Mouse (Mus musculus) brain, embryonic 18.5 days (tissue): ENCODE data around the gene Pecr.
"Not testable (repeated sequence)": the region's sequence is repeated elsewhere in the genome, so short reads cannot be mapped to it uniquely, and the experiment has no call there.

Experiments used
- DNase-seq: peaks from one replicate; pipeline ENCODE4 v3.0.0-alpha.2; 2012; ENCODE audit warnings: low read depth, low spot score

Pecr gene

DNA sequence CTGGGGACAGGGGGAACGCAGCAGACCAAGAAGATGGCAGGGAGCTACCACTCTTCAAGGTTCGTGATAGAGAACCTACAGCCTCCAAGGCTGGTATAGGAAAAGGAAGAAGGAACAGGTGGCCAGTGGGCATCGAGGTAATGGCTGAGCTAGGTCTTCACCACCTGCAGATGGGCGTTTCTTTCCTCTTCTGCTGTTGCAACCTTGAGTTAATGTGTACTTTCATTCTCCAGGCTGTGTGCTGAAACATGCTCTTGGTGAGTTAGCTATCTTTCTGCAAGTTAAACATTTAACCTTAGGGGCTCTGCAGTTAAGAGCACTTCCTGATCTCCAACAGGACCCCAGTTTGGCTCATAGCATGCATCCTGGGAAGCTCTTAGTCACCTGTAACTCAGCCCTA lies 3.8 kb upstream of the Pecr start:
- no peak for DNase-seq

DNA sequence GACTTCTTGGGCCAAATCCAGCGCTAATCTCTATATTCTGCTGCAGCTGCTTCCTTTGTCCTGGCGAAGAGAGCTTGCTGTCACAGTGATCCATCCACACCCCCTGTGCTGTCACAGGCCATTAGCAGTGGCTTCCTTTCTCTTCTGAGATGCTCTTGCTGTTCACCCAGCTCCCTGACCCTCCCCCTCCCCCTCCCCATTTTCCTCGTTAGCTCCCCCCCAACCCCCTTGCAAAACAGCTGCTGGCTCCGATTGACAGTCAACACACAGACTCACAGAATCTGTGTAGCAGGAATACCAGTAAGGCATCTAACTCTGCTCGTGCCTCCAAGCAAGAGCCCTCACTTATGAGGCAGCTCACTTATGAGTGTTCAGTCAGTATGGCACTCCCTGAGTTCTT lies 2.8 kb upstream of the Pecr start:
- DNase-seq = no peak

DNA sequence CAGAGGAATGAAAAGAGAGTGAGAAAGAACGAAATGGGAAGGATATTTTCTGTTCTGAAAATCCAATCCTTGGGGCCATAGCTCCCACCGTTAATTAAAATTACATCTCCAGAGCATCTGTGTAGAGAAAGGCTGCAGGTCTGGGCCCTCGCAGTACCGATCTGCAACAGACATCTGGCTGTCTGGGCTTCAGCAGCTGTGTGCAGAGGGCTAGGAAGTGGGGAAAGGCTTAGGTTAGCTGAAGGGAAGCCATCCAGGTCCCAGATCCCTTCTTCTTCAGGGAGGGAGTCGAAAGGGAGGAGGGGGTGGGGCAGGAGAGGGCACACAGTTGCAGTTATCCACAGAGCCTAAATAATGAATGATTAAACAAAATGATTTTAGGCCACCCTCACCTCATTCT lies 425 bp upstream of the Pecr start:
- DNase-seq = no peak

DNA sequence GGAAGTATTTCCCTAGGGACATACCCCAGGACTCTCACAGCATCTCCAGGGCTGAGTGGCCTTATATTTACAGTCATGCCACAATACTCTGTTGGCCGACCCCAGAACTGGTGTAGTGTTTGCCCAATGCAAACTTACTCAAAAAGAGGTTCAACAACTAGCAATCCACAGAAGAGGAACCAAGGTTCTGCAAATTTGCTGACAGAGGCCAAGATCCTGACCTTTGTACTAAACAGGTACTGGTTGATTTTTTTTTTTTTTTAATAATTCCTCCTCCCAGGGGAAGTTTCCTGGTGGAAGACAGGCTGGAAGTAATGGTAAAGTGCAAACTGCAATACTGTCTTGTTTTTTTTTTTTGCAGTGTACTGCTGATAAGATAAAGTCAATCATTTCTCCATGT lies 1.5 kb downstream of the Pecr start:
- no peak for DNase-seq

DNA sequence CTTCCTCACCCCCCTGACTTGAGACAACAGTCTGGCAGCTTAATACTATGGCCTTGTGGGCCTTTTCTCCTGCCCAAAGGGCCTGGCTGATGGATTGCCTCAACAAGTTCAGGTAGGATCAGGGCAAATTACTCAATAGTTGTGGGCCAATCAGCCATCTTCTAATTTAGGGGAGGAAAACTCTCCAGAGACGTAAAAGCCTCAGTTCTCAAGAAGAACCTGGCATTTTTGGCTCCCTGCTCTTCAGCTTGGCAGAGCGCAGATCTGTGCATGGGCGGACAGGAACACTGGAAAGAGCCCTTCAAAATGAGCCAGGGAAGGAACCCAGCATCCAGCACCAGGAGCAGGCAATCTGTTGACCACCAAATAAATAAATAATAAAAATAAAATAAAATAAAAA lies 6.0 kb downstream of the Pecr start:
- no peak for DNase-seq

DNA sequence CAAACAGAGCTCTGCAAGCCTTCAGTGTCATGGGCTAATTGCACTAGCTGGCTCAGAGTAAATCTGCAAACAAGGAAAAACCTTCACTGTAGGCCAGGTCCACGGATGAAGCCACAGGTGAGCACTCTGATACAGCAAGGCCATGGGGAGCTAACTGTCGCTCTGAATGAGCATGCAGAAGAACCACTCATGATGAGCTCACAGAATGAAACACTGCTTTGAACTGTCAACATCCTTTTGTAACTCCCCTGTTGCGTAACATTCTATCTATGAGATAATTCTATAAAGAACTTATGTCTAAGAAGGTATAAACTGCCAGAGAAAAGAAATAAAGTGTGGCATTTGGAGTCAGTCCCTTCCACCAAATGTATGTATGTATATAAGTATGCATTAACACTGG lies 21.0 kb downstream of the Pecr start:
- no peak for DNase-seq

DNA sequence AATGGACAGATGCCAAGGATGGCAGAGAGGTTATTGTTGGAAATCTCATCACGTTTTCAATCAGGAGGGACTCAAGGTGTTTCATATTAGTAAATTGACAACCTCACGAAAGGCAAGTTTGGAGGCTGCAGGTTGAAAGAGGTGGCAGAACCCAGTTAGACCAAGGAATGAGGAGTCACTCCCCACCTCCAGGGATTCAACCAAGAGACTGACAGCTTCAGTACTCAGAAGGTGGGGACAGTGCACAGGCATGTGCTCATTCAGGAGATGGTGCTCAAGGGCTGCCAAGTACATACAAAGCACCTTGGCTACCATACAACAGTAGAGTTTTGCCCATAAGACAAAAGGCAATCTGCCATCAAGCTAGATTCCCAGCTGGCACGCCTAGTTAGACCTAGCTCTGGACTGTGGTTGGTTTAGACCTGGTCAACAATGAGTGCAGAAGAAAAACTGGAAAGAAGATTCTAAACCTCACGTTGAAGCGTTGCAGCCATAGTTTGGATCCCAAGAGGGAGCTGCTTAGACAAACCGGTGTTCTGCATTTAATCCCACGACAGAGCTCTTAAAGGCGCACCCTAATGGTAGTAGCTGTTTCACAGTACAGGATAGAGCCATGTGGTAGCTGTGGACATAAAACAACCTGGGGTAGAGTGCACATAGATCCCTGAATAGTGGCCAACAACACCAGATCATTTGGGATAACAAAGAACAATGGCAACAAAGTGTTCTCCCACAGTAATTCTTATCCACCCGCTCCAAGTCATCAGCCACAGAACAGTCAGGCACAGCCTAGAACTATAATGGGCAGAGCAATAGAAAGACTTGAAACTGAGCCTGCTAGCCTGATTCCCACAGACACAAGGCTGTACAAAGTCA lies 27.5 kb downstream of the Pecr start:
- no peak for DNase-seq

DNA sequence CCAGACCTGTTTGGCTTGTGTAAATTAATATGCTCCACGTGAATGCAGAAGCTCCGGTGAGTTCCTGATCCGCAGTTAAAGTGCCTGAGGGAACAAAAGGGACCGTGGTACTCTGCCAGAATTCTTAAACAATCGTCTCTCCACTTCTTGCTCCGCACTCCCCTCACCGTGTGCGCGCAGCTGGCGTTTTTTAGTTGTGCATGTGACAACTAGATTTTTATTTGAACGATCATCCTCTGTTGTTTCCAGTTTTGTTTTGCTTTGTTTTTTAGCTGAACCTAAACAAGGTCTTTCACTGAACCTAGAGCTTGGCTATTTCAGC lies 28.3 kb downstream of the Pecr start:
- no peak for DNase-seq

DNA sequence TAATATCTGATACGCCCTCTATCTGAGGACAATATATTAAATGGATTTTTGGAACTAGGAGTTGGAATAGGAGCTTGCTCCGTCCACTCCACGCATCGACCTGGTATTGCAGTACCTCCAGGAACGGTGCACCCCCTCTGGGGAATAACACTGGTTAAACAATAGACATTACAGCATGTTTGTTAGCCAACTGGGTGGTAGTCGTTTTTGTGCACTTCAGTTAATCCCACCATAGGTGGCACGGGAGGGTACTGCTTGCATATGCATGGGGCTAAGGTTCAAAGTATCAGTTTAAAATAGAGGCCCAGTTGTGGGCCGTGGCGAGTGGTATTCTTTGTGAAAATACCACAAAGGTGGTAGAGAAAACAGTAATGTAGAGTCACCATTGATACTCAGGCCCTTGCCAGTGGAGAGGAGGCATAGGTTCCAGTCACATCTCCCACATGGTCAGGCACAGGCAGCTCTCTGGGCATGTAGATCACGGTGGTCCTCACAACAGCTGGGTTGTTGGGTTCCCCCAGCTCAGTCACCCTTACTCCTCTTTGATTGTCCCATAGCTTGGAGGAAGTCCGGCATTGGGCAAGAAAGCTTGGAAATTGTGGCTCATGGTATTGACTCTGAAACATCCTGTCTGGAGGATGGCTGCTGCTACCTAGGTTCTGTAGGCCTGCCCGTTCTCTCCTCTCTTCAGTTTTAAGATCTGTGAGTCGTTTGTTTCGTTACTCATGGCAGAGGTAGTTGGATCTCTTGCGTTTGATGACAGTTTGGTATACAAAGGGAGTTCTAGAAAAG lies 28.9 kb downstream of the Pecr start:
- peak; percentile 66 for DNase-seq

DNA sequence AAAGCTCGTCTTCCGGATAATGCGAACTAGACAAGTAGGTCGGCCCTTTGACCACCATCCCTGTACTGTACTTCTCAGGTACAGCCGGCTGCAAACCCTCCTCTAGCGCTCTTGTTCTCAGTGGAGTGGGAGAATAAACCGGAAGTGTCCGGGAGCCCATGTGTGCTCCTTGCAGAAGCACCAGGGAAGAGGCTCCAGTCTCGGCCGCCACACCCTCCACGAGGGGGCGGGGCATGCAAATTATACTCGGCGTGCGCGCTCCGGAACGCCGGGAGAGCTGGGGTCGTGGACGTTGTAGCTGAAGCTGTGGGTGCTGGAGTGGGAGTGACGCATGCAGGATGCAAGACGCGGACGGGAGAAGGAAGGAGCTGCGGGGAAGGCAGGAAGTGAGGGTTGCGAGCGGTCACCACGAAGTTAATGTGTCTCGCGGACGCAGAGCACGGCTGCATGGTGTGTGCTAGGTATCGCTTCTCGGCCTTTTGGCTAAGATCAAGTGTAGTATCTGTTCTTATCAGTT lies 29.5 kb downstream of the Pecr start:
- peak; percentile 80 for DNase-seq

DNA sequence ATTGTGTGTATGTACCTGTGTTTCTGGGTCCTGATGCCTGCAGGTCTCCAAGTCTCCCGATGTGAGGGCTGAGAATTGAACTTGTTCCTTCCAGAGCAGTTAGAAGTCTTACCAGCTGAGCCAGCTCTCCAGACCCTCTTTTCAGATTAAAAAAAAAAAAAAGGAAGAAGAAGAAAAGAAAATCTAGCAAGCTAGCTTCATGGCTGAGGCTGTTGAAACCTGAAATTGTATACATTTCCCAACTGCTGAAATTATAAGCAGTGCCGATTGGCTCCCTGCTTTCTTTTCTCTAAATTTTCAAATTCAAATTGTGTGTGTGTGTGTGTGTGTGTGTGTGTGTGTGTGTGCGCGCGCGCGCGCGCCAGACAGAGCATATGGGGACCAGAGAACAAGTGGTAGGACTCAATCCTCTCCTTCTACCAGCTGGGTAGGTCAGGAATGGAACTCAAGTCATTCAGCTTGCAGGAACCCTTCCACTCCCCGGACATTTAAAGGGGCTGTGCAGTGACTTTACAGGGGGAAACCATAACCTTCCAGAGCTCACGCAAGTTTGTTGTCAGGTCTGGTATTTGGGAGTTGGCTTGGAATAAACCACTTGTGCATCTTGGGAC lies 30.1 kb downstream of the Pecr start:
- DNase-seq = no peak

DNA sequence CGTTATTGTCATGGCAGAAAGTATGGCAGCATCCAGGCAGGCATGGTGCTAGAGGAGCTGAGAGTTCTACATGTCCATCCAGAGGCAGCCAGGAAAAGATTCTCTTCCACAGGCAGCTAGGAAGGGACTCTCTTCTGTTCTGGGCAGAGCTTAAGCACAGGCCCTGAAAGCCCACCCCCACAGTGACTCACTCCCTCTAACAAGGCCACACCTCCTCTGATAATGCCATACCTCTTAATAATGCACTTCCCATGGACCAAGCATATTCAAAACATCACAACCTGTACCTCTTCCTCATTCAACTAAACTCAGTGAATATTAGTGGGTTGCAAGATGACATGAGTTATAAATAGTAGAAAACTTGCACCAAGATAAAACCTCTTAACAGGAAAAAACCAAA lies 32.3 kb downstream of the Pecr start:
- no peak for DNase-seq

DNA sequence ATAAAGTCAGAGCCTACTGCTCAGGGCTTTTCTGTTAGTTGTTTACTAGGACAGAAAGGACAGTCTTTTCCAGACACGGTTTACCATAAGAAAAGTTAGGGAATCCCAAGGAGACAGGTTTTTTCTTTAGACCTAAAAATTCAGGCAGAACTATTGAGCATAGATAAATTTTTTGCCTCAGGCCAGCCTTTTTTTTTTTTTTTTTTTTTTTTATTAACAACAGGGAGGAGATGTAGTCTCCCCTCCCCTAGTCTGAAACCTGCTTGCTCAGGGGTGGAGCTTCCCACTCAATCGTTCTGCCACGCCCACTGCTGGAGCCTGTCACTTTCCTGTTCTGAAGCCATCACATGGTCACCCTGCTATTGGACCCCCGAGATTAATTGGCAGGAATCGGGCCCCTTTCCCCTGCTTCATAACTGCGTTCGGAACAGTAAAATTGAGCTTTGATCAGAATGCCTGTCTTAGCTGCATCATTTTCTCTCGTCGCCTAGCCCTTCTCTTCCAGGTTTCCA lies 35.8 kb downstream of the Pecr start:
- DNase-seq = not testable (repeated sequence)

DNA sequence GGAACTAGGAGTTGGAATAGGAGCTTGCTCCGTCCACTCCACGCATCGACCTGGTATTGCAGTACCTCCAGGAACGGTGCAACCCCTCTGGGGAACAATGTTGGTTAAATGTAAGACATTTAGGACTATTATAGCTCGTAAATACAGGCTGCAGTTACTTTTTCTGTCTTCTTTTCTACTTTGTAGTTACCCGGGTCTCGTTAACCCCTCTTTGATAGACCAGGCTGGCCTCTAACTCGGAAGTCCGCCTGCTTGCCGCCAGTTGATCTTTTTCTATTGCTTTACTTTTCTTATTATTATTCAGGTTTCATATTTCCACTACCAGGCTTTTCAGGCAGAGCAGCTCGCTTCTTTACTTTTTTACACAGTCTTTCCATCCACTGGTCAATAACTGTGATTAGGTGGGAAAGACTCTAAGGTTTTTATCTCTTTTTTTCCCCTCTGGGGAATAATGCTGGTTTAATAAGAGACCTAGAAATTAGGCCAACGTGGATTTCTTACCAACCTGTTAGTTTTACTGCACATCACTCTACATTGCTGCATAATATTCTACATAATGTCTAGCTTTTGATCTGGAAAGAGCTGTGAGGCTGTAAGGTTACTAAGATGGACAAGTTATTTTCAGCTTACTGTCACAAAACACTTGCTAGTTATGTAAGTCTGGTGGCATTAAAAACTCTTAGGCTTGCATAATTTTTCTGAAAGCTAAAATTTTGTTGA lies 39.6 kb downstream of the Pecr start:
- no peak for DNase-seq

DNA sequence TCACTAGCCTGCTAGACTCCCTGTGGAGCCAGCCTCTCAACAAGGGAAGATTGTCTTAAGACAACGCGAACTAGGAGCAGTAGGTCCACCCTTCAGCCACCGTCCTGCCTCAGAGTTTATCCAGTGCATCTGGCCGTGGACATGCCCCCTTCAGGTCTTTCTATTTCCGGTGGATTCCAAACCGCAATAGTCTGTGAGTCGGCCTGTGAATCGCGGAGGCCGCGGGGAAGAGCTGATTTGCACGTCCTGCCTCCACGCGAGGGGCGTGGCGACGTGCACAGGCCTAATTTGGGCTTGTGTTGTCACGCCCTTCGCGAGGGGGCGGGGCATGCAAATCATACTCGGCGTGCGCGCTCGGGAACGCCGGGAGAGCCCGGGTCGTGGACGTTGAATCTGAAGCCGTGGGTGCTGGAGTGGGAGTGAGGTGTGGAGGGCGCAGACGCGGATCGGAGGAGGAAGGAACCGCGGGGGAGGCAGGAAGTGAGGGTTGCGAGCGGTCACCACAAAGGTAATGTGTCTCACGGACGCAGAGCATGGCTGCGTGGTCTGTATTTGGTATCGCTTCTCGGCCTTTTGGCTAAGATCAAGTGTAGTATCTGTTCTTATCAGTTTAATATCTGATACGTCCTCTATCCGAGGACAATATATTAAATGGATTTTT lies 40.3 kb downstream of the Pecr start:
- DNase-seq = peak; percentile 92

DNA sequence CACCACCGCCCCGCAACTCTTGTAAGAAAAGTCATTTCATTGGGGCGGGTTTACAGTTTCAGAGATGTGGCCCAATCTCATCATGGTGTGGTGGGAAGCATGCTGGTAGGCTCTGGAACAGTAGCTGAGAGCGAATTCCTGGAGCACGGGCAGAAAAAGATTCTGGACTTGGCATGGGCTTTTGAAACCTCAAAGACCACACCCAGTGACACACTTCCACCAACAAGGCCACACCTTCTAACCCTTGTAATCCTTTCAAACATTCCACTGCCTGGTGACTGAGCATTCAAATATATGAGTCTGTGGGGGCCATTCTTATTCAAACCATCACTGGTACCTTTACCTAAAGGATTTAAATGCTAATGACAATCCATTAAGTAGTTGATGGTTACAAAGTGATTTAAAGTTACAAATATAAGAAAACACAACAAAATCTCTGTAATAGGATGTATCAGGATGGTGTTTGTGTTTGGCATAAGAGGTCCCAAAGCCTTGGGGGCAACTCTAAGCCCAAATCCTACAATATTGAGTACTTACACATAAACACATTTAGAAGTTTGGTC lies 41.5 kb downstream of the Pecr start:
- DNase-seq = no peak

DNA sequence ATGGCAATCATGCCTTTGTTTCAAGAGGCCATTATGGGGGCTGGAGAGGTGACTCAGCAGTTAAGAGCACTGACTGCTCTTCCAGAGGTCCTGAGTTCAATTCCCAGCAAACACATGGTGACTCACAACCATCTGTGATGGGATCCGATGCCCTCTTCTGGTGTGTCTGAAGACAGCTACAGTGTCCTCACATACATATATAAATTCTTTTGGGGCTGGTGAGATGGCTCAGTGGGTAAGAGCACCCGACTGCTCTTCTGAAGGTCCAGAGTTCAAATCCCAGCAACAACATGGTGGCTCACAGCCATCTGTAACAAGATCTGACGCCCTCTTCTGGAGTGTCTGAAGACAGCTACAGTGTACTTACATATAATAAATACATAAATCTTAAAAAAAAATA lies 45.0 kb downstream of the Pecr start:
- DNase-seq = not testable (repeated sequence)

DNA sequence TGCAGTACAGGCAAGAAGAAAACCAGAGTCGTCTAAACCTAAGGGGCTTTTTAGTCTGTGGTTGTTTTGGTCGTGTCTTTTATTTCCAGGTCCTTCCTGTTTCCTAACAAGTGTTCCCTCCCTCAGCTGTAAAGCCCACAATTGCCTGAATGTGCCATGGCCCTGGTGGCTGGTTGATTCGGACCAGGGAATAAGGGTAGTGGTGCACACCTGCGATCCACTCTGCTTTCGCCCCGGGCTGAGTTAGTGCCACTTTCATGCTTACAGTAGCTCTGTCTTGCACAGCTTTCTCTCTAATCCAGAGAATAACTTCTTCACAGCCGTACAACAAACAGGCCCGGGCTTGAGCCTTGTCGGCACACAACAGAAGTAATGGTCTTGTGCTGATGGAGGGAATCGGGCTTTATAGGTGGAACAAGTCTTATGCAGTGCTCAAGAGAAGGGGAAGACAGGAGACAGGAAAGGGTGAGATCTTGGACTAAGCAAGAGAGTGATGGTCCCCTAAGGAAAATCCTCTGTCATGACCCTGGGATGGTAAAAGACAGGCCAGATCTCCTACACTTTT lies 46.0 kb downstream of the Pecr start:
- no peak for DNase-seq

DNA sequence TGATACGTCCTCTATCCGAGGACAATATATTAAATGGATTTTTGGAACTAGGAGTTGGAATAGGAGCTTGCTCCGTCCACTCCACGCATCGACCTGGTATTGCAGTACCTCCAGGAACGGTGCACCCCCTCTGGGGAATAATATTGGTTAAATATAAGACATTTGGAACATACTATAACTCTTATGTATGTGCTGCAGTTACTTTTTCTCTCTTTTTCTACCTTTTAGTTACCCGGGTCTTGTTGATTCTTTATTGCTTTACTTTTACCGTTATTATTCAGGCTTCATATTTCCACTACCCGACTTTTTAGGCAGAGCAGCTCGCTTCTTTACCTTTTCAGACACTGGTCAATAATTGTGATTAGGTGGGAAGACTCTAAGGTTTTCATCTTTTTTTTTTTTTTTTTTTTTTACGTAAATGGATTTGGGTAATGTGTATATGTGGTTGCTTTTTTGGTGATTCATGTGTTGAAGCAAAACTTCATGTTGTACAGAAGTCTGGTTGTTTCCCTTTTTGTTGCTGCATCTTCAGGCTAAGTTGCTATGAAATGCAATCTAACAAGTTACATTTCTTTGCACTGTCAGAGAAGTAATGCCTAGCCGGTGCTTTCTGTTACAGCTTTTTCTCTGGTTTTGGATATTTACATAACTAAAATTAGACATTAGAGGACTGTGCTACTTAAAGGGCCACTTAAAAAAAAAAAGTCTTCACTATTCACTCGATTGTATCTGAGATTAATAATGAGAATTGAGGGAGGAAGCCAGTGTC lies 46.9 kb downstream of the Pecr start:
- DNase-seq = no peak
